Mouse (Mus musculus) megakaryocyte, adult 5-6 weeks (primary cell): ENCODE measurements around the gene Chpt1. TPM values are rescaled to one million over a fixed set of nuclear protein-coding genes. Genes with fewer than 3 reads are reported as not detected.

ENCODE experiments used
- ATAC-seq: 2 replicates; pipeline ENCODE4 v1.8.0; 2016; ENCODE audit warnings: mild to moderate bottlenecking, inconsistent platforms; ENCODE audit not compliant: poor library complexity, severe bottlenecking
- total RNA-seq, 2 experiments: library from RNA; stranded (forward) in 1 of 2; stranded (reverse) in 1 of 2; fragments of 153-499, 151-499 nt in 1 of 2; fragments of 221-1000, 200-1000 nt in 1 of 2; gene quantifications; 2 replicates each; pipeline versions ENCODE4 v1.2.3 to v1.2.4; 2015 to 2017

The Chpt1 gene
- total RNA-seq, 2 experiments from 2014 or later = 15.5 to 19.5 TPM

DNA sequence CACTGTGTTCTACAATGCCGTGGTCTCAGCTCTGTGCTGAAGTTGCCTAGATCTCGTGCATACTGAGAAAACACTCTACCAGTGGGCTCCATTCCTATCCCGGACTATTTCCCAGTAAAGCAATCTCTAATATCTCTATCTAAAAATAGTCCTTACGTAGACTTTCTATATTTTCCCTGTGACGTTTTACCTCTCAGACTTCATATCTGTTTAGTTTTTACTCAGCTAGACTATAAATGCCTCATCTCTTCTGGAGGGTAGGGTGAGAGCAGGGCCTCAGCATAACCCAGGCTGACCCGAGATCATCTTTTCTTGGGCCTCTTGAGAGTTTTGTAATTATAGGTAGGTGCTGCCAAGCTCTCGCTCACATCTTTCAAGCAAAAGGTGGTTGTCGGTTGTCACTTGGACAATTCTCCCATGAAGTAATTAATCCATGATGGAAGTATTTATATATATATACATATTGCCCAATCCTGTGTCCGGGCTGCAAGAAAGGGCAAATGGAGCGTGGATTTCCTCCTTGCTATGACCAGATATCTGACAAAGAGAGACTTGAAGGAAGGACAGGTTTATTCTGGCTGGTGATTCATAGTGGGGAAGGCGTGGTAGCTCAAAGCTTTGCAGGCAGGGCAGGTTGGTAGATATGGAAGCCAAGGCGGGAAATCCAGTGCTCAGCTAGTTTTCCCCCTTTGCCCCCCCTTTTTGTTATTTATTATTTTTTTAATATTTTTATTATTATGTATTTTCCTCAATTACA is 95.8 kb downstream of the Chpt1 start:
- ATAC-seq = no peak

DNA sequence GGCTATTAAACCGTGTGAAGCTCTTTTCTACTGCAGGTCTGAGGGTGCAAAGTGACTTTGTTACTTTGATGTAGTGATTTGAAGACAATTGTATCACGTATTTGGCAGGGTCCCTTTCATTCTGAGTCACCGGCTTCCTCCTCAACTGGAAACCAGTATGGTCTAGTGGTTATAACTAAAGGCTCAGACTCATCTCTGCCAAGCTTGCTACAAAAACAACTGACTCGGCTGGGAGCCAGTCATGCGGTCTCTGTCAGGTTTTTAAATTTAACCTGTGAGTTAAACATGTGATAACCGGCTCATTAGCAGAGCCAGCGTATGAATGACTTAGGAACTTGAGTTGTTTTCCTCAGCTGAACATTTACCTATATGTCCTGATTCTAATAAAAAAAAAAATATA is 98.1 kb downstream of the Chpt1 start:
- ATAC-seq = peak; percentile 31; the same call in 1 of the 2 replicates

DNA sequence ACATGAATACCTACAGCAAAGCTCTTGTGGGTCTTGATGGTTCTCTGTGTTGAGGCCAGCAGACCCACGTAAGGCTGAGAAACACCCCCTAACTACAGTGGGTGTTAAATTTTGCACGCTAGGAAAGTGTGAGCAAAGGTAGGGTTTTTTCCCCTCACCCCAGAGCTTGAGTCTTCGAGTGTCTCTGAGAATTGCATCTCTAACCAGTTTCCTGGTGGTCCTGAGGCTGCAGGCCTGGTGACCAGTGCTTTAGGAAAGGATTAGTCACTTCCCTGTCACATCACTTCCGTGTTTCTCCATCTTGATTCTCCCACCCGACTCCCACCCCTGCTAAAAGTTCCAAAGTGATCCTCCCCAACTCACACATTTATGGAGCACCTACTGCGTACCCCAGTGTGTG is 99.7 kb downstream of the Chpt1 start:
- no peak for ATAC-seq

DNA sequence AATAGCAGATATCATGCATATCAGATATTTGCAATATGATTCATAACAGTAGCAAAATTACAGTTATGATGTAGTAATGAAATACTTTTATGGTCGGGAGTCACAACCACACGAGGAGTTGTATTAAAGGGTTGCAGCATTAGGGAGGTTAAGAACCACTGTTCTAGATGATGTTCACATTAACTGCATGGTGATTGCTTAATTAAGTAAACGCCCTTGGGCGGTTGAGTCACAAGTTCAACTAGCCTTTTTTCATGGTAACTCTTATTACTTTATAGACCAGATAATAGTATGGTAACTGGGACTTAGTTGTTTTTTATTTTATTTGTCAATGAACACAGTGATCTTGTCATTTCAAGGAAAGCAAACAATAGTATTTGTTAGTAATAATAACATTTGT is 100.9 kb downstream of the Chpt1 start:
- ATAC-seq = peak; percentile 46

Other genes with a start within 250 kb of the Chpt1 start
- gene Dram1, start 125.0 kb downstream of the Chpt1 start, total RNA-seq (2015) = 45.0 and 46.2 TPM in 2 replicates
- 35.5 and 36.0 TPM in 2 replicates for gene Dram1, start 125.0 kb downstream of the Chpt1 start, total RNA-seq (2017)
- gene Gnptab, start 124.9 kb downstream of the Chpt1 start, total RNA-seq (2015) = 55.8 and 57.4 TPM in 2 replicates
- gene Gnptab, start 124.9 kb downstream of the Chpt1 start, total RNA-seq (2017) = 29.4 and 33.3 TPM in 2 replicates
- not detected in 2 replicates for gene Sycp3, start 44.5 kb downstream of the Chpt1 start, total RNA-seq (2015)
- 0.62 TPM in 1 of 2 replicates, not detected in the other for gene Sycp3, start 44.5 kb downstream of the Chpt1 start, total RNA-seq (2017)
- gene Mybpc1, start 101.1 kb upstream of the Chpt1 start, total RNA-seq (2015) = not detected in 2 replicates
- not detected in 2 replicates for gene Mybpc1, start 101.1 kb upstream of the Chpt1 start, total RNA-seq (2017)
- gene Spic, start 180.9 kb upstream of the Chpt1 start, total RNA-seq (2015) = 0.14 and 0.36 TPM in 2 replicates
- 0.29 and 1.7 TPM in 2 replicates for gene Spic, start 180.9 kb upstream of the Chpt1 start, total RNA-seq (2017)
- 76.8 and 80.8 TPM in 2 replicates for gene Arl1, start 226.8 kb upstream of the Chpt1 start, total RNA-seq (2015)
- gene Arl1, start 226.8 kb upstream of the Chpt1 start, total RNA-seq (2017) = 72.0 and 81.6 TPM in 2 replicates